Mouse (Mus musculus): ENCODE measurements around the gene A3galt2.

- TF ChIP-seq CTCF (conservative IDR thresholded peaks at IDR 0.05; ENCODE audit: insufficient read depth, insufficient read length, low read depth, low read length) (no peak), POLR2A (IDR thresholded peaks at IDR 0.05; ENCODE audit: low read depth, low read length) (no peak)
These were observed 13.0 kb downstream of the A3galt2 start for GRCm38 (mm10) chr4:128768120-128768519.

Measured in kidney, adult 2 months (tissue).